Mouse (Mus musculus) left cerebral cortex, postnatal 14 days (tissue): ENCODE data around the gene Atf6. TPM values are rescaled to one million over a fixed set of nuclear protein-coding genes. Genes with fewer than 3 reads are reported as not detected.
A peak's percentile ranks its signal among the peaks of the same experiment; 100 is the strongest.

ENCODE experiments used
- DNase-seq, 2 experiments: peaks; one replicate each; pipeline ENCODE4 v3.0.0; 2021 to 2022; ENCODE audit warnings: low spot score in 2 of 2, mixed read lengths in 1 of 2
- intact Hi-C: fragments of 180-260 bp; cut with DNase I; formaldehyde crosslinking; loops from one replicate; pipeline ENCODE4 v1.15.1; 2025
- total RNA-seq, 2 experiments: library from RNA; stranded (reverse); gene quantifications; 2 replicates each; pipeline ENCODE4 v1.2.3; 2021

Atf6 gene
- total RNA-seq, 2 experiments from 2014 or later, result 33.2 to 34.6 TPM

DNA sequence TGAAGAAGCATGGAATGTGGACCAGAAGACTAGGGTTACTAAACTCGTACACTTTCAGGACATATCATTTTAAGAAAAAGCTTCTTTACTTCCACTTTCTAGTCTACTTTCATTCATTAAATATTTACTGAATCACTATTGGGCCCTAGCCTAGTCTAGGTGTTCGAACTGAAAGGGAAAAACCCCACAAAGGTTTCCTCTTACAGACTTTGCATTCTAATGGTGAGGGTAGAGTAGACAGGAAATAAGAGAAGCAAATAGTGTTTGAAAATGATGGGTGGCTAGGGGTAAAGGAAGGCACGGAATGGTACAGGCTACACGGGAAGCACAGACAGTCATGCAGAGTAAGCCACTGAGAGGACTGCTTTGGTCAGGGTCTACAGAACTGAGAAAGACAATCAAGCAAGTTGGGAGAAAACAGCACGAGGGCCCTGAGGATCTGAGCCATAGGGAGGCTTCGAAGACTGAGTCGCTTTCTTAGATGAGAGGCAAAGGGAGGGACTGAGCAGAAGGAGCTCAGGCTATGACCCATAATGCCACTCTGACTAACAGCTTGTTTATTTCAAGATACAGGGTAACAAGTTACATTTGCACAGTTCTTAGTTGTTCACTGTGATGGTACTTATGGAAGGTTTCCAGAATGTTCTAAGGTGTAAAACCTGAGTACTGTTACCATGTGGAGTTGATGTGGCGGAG is 138.2 kb downstream of the Atf6 start:
- no peak for DNase-seq
- intact Hi-C loops, result no loop called here

DNA sequence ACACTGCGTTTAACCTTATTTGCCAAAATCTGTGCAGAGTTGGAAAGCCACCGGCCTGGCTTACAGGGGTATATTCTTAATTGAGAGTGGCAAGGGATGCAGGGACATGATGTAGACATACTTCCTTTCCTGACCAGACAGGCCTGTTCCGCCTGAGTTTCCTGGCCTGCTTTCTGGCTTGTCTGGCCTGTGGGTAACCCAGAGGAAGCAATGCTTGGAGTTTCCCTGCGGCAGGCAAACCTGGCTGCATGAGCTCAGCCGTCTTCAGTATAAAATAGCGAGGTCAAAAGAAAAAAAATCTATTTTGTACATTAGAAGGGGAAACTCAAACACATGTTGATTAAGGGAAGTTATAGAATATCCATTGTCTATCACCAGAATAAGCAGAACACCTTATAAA is 139.0 kb downstream of the Atf6 start:
- peak; percentile 20 to 31 for DNase-seq
- intact Hi-C loops, result no loop called here

DNA sequence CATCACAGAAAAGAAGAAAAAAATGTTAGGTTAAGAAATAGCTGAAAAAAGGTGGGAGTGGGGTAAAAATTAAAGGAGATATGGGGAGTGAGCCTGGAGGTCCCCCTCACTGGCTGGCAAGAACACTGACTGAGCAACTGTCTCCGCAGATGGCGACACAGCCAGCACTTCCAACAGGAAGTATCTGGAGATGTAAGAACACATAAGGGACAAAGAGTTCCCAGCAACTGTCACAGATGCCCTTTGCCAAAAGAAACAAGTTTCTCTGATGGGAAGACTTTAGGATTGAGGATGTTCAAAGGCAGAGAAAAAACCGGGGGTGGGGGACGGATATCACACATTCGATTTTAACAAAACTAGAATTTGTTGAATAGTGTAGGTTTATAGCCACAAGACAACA is 146.0 kb downstream of the Atf6 start:
- DNase-seq, result peak; percentile 27 to 61
- intact Hi-C loops, result no loop called here

DNA sequence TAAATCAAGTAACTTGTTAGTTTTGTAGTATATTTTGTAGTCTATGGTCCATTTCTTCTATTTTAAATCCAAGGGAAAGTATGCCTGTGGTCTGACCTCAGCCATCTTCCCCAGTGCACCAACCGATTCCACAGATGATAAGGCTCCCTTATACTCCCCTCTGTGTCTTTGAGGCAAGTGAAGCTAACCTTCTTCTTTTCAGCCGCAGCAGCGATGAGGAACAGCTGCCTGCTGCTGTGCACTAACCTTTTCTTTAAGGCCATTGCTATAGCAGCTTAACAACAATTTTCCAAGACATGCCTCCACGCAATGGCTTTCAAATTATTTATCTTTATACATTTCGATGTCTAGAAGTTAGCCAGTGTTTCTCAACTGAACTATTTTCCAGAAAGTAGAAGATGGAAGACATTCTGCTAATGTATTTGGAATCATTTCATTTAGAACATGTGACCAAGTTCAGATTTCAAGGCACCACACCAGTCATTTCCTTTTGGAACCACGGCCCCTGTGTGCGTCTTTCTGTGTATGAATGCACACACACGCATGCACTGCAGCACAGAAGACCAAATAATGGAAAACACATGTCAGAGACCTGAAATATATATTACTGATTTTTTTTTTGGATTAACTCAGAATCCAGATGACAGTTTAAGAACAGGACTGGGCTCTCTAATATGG is 149.3 kb downstream of the Atf6 start:
- intact Hi-C loops, result no loop called here
- DNase-seq, result no peak

DNA sequence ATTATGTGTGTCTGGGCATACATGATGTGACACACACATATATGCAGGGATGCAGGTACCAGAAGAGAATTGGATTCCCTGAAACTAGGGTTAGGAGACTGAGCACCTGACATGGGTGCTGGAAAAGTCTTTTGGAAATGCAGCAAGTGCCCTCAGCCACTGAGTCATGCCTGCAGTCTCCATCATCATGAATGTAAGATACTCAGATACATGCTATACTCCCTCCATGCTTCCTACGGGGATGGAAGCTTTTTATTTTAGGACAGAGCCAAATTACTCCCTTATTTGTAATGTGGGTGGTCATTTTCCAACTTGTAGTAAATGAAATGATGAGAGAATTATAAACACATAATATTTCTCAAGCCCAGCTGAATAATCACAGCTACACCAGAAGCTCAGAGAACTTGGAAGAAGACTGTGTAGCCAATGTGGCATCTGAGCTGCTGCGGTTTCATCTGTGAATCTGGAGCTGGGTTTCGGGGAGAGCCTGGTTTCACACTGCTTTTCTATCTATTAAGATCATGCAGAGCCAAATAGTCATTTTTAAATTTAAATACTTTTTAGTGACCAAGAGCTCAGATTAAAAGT is 150.2 kb downstream of the Atf6 start:
- no peak for DNase-seq
- intact Hi-C loops, result no loop called here

DNA sequence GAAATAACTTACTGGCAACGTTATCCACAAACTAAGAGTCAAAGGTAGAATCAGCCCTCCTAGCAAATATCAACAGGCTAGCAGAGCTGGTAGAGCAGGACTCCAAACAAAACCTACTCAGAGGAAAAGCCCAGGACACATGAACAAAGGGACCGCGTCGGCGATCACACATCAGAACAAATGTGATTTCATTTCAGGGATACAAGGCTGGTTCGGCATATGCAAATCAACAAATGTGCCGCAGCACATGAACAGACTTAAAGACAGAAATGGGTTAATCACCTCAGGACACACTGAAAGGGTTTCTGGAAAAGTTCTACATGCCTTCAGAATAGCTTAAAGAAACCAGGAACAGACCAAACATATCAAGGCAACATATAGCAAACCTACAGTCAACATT is 155.8 kb downstream of the Atf6 start:
- intact Hi-C loops, result no loop called here
- DNase-seq, result no peak

DNA sequence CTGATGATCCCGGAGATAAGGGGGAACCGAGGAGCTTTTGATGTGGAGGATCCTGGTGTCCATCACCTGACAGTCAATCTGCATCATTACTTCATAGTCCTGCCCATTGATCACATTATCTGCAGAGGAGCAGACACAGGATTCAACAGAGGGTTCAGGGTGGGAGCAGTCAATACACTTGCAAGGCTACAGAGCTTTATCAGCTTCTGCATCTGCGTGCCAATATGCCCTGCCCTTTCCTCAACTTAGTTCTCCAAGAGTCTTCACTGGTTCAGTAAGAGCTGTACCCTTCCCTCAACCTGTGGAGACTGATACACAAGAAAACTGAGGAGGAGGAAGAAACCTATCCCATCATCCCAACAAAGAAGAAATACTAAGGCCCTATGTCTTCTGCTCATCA is 157.6 kb downstream of the Atf6 start:
- intact Hi-C loops, result no loop called here
- no peak for DNase-seq

DNA sequence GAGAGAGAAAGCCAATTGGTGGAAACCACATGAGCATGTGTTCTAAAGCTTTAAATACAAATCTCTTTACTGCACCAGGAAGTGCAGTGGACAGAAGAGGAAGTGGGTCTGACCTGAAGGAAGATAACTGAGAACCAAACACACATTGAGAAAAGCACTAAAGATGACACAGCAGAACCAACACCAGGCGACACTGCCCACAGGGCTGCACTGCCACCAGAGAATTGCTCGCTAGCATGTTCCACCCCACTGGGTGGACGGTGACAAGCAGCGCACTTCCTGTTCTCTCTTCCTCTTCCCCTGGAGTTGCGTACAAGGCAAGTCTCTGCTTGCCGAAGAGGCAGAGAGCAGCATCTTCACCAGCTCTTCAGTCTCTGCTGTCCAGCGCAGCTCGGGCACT is 158.1 kb downstream of the Atf6 start:
- peak; percentile 39 to 52 for DNase-seq
- intact Hi-C loops, result no loop called here

DNA sequence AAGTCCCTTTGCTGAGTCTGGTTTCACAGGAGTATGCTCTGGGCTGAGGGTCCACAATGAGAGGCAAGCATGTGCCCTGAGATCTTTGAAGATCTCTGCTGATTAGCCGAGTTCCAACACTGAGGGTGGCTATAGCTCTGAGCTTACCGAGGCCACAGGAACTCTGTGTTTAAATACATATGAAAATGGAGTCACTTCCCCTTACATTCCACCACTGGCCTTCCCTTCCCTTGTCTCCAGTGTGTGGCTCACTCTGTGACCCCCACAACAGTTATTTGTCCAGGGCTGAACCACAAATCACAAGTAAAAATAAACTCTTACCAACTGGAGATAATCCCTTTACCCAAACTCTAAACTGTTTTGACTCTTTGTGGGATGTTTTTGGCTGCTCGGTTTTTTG is 158.5 kb downstream of the Atf6 start:
- intact Hi-C loops, result no loop called here
- no peak for DNase-seq

DNA sequence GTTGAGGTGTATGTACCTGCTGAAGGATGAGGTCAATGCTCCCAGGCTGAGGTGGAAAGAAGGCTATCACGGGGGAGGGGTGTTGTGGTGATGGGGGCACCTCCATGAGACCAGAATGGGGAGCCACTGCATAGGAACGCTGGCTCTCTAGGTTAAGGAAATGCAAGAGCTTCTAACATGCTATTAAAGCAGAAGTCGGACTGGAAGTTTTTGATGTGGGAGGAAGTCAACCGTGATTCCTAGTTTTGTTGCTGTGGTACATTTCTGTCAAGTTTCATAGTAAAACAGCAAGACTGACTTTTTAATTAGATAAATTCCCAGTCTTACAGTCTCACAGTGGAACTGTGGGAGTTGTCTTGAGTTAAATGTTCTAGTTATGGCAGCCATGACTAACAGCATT is 161.5 kb downstream of the Atf6 start:
- intact Hi-C loops, result no loop called here

DNA sequence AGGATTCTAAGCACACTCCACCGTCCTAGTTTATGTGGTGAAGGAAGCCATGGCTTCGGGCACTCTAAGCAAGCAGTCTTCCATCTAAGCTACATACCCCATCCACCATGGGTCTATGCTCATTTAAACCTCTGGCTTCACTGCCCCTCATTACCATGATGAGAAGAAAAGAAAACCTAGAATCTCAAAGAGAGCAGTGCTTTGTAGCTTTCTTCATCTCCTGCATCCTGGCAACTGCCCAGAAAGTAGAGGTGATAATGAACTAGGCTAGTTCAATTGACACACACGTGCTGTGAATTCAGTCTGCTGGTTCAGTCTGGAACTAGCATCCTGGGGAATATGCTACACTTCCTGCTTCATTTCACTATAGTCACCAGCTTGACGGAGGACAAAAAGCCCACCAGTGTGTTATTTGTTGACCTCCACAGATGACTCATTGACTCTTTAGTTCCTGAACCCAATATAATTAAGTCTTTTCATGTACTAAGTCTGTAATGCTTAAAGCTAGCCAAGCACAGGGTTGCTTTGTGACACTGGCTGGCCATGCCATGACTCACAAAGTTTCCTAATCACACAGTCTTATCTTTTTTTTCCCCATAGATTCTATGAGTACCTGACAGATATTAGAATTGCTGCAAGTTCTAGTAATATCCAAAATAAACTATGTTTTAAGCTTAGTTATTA is 162.5 kb downstream of the Atf6 start:
- intact Hi-C loops, result no loop called here
- no peak for DNase-seq

More for the DNA sequence above, 161.5 kb downstream of the Atf6 start:
- no peak for DNase-seq

DNA sequence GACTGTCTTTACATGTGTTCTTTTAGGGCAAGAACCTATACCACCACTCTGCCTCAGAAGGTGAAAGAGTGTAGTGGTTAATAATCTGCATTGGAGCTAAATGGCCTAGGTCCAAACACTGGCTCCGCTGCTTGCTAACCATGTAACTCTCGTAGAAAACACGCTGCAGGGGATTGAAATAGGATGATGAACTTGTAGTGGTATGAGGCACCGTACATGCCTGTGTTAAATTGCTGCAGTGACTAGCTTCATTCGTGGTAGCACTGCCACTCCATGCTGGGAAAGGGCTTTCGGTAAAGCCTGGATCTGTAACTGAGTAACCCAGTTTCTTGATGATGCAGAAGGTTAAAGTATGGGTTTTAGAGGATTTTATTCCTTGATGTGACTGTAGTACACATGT is 163.5 kb downstream of the Atf6 start:
- intact Hi-C loops, result no loop called here

DNA sequence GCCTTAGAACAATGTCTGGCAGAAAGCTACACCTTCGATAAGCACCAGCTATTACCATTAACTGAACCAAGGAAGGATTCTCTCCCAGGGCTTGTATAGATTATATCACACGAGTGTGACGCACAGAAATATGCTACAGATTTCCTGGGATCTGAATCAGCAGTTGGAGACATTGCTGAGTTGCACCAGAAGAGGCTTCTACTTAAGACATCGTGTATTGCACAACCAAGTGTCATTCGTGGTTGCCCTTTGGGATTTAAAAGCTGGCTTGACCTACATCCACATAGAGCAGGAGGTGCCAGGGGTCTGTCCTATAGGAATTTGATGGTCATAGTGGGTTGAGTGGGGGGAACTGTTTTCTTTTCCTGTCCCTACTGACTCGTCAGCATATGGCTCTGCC is 164.6 kb downstream of the Atf6 start:
- DNase-seq, result no peak
- intact Hi-C loops, result no loop called here

More for the DNA sequence above, 163.5 kb downstream of the Atf6 start:
- DNase-seq, result no peak

DNA sequence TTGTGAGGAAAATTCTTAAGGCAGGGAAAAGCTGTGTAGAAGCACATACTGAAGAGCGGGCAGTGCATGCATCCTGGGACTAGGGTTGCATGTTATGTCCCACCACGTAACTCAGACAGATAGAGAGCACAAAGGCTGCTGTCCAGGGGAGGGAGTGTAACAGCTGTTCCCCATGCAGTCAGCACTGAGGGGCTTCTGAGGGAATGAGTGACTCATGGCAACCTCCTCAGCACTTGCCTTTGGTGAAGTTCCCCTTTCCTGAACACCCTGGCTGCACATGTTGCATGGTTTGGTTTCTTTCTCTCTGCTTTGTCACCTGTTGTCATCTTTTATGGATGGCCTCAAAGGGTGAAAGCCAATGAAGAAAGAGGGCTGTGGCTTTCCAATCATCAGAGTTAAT is 165.3 kb downstream of the Atf6 start:
- intact Hi-C loops, result no loop called here
- no peak for DNase-seq

DNA sequence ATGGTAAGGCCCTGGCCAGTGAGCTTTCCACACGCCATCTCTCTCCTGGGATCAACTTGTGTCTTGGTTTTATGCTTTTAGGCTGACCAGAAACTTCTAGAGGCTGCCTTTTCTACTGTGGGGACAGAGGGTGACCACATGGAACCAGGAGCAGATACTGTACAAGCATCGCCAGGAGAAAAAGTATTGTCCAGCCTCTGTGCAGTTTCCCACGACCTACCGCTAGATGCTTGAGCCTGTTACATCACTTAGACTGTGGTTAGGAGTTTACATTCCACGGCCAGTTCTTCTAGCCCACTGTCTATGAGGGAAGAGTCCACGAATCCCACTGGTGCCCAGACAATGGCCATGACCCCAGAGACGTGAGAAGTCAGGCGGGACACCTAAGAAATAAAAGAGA is 166.0 kb downstream of the Atf6 start:
- intact Hi-C loops, result no loop called here
- DNase-seq, result no peak

DNA sequence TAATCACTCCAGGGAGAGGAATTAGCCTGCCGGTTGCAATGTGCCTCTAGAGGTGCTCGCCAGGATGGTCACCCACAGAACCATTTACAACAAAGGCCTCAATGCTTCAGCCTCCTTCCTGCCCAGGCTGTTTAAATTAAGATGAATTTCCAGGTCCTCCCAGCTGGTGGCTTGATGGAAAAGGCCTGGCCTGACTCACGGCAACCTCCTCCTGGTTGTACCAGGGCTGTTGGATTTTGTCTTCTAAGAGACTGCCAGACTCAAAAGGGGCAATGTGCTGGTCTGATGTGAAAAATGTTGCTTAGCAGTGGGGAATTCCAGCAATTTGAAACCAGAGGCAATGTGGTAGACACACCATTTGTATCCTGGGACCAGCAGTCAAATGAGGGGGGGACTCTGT is 166.4 kb downstream of the Atf6 start:
- intact Hi-C loops, result no loop called here
- DNase-seq, result no peak

DNA sequence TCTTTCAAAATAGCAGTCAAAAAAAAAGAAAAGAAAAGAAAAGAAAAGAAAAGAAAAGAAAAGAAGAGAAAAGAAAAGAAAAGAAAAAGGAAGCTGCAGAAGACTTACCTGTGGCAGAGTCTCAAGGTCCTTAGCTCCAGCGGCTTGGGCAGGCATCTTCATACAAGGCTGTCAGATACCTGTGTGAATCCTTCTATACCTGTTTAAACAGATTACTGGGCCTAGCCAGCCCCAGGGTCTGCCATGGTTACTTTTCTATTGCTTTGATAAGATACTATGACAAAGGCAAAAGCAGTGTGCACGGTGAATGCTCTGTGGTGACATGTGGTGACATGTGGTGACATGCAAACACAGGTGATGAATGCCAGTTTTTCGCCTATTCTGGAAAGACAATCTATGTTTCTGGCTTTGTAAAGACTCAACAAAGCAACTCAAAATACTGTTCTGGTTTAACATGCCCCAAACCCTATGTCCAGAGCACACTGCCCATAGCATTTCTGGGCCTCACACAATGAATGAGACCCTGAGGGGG is 167.0 kb downstream of the Atf6 start:
- DNase-seq, result no peak
- intact Hi-C loops, result no loop called here

DNA sequence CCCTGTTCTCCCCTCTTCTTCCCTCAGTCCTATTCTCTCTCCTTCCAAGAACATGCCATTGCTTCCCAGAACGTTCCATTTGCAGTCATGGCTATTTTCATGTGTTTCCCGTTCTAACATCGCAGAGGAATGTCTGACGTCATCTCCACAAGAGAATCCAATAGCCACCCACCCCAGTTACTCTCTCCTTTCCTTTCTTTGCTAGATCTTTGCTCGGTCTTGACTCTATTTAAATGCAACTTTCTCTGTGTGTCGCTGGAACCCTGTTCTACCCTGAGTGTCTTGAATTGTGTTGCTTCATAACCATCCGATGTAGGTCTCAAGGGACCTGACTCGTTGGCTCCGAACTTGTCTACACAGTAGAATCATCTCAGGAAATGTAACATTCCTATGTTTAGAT is 168.0 kb downstream of the Atf6 start:
- intact Hi-C loops, result no loop called here
- no peak for DNase-seq

DNA sequence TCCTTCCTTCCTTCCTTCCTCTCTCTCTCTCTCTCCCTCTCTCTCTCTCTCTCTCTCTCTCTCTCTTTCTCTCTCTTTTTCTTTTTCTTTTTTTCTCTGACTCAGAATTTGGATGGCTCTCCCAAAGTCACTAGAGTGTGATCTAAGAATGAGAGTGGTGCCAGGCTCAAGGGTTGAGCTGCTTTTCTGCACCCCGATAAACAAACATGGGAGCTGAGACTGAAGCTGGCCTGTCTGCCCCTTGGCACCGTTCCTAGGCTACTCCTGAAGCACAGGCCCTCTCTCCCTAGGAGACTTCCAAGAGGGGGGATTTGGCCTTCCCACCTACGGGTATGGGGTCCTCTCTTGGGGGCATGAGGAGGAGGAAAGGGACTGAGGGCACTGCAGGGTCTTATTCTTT is 168.8 kb downstream of the Atf6 start:
- no peak for DNase-seq
- intact Hi-C loops, result no loop called here

DNA sequence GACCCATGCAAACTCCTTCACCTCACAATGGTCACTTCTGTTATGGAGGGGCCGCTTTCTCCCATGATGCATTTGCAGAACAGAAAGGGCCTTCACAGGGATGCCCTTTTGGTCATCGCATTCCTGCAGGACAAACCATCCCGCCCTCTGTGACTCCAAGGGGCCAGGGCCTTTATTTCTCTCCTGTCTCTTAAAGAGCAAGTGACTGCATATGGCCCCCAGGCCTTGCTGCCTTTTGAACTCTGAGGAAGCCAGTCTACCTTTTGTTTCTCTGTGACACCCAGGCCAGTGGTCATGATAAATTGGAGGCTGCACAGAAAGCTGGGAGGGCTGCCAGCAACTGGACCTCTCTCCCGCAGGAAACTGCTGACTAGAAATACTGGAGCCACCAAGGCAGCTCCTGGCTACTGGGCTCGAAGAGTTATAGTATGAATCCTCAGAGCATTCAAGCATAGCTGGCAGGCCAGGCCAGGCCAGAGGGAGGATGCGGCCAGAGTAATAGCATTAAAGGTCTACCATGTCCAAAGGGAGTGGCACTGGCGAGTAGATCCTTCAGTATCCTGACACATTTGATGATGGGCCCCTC is 169.7 kb downstream of the Atf6 start:
- no peak for DNase-seq
- intact Hi-C loops, result no loop called here
